Mouse (Mus musculus) naive thymus-derived CD4-positive, alpha-beta T cell, adult 2 months (primary cell): Measurements from ENCODE around the gene Tex12.
A peak's percentile ranks its signal among the peaks of the same experiment; 100 is the strongest.

Source experiments
- DNase-seq: peaks from one replicate; pipeline ENCODE4 v3.0.0-alpha.2; 2011; ENCODE audit warnings: low read depth

The Tex12 gene

DNA sequence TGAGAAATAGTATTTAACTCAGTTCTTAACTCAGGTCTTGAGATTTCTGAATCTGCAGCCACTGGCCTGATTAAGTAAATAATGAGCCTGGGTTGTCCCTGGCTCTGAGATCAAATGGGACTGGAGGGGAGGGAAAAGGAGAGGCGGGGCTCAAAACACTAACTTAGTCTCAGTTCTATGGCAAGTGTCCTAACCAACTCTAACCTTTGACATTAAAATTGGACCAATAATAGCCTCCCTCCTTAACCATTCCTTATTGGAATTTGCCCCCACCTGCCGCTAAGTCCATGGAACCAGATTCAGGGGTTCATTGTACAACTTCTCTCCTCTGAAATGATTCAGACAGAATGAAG is 6.1 kb downstream of the Tex12 start, which contains the start of gene Bco2:
TSS of gene Bco2 (minus strand) at position 88 of the 353 bp plus-strand sequence.
- no peak for DNase-seq

DNA sequence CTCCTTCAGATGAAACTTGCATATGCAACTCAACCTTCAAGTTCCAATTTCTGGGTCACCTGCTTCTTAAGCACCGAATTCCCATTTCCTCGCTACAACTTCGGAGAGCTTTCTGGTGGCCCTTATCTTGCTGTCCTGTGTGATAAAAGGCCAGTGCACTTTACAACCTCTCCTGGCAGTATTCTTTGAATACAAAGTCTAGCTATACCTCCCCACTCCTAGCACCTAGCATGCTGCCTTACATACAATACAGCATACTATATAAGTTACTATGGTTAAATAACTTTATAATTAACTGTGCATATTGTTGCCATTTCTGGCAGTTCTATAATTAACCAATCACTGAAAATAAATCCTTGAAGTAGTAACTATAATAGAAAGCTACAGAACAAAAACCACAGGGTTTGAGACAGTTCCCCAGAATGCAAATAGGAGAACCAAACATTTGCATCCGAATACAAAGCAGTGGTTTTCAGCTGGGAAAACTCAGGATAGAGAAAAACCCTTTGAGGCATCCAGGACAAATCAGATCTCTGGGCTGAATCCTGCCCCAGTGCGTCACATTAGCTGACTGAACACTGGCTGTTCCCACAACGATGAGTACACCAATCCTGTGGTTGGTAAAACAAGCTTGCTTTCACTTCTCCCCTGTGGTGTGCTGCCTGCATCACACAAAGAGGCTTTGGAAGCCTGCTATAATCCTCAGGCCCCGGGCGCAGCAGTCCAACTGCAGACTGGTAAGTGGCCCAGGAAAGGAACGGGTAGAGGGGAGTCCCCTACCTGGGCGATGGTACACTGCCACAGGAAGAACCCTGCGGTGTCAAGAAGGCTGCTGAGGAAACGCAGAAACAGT is 6.7 kb downstream of the Tex12 start, which contains the start of gene Il18:
TSS of gene Il18 (plus strand) at position 587 of the 853 bp plus-strand sequence.
- peak; percentile 51 for DNase-seq

DNA sequence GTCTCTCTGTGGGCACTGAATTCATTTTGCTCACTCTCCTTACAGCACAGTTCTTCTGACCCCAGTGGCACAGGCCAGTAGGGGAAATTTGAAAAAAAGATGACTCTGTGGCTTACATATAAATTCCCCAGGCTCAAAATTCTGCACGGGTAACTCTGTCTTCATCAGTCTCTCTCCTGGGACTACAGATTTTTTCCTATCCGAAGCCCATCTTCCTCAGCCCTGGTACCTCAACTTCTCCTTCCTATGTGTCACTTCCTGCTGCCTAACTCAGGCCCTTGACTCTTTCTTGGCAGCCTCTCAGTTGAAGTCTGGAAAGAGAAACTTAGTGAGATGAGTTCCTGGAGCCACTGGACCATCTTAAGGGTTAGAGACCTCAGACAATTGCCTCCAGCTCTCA is 7.6 kb downstream of the Tex12 start:
- DNase-seq: no peak

DNA sequence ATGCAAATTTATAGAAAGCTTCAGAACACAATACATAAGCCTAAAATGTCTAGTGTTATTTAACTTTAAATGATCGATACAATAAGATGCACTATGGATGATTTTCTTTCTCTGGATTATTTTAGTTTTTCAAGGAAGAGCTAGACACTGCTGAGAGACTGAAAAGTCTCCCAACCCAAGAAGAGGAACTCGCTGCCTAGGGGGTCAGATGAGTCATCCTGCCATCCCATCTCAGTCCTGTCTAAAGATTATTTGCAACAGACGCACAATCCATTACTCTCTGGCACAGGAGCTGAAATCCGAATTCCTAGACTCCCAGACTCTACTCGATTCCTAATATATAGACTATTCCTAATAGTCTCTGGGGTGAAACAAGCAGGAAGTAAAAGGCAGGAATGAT is 8.9 kb downstream of the Tex12 start:
- DNase-seq: no peak

DNA sequence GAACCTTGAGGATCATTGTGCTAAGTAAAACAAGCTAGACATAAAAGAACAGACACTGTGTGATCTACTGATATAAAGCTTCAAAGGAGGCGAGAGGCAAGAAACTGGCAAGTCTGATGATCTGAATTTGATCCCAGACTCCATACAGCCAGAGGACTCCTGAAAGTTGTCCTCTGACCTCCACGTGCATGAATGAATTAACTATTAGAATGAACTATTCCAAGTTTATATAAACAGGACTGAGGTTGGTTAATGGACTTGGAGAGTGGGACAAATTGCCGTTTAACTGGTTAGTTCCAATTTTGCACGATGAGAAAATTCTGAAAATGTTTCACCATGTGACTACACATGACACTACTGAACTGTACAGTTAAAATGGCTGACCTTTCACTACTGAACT is 12.2 kb downstream of the Tex12 start:
- DNase-seq: no peak

DNA sequence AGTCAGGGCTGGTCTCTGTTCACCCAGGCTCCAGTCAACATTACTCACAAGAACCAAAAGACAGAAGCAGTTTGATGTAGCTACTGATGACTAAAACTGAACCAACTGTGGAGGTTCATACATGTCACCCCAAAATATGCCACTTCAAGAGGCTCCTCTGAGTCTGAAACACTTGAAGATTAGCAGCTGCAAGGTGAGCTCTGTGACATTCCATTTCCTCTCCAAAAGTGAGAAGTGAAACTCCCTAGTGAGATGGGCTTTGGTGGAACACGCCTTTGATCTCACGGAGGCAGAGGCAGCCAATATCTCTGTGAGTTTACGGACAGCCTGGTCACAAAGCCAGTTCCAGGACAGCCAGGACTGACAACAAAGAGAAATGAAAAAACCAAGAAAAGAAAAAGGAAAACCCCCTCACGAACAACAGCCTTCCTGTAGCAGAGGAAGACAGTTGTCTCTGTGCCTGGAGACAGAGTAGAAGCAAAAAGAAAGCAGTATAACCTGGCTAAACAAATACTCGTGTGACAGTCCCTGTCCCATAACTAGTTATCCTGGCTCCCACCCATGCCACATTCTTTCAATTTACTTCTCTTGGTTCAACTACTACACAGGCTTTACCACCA is 13.2 kb downstream of the Tex12 start:
- peak; percentile 53 for DNase-seq

DNA sequence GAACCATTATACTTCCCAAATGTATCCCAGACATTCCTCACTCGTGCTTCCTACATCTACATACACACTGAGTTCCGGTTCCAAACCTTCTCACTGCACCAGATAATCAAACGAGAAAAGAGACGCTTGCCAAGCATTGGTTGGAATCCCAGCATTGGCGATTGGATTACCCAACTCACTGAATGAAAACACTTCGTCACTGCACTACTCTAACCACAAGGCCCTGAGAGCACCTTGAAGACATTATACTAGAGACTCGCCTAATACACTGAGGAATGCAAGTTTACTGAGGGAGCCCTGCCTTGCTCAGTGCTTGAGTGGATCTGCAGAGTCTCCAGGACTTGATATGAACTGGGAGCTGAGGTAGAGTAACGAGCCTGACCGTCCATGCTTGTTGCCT is 18.7 kb downstream of the Tex12 start:
- DNase-seq: no peak

DNA sequence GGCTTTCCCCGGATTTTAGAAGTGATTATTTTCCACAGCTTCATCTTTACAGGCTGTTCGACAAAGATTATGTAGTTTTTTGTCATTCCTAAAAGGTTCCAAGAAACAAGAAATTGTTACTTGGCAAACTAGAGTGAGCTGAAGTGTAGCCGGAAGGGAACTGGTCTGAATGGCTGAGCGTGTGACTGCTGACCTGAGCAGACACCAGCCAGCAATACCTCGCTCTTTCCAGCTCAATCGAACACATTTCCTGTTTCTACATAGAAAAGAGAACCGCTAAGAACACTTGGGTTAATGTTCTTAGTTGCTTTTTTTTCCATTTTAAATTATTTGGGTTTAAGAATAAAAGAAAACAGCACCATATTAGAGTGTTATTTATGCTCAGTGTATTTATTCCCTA is 21.0 kb downstream of the Tex12 start:
- no peak for DNase-seq

DNA sequence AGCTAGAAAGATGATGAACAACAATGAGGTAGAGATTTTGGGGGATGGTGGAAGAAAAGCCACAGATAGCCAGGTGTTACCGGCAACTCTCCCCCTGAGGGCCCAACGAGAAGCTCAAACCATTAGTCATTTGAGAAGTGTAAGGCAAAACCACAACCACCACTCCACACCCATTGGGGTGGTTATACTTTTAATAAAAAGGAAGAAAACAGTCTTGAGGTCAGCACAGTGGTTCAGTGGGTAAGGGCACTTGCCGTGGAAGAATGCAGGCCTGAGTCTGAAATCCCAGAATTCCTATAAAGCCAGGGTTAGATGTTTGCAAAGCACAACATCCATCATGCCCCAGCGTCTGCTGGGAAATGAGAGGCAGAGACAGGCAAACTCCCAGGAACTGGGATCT is 23.8 kb downstream of the Tex12 start:
- no peak for DNase-seq

DNA sequence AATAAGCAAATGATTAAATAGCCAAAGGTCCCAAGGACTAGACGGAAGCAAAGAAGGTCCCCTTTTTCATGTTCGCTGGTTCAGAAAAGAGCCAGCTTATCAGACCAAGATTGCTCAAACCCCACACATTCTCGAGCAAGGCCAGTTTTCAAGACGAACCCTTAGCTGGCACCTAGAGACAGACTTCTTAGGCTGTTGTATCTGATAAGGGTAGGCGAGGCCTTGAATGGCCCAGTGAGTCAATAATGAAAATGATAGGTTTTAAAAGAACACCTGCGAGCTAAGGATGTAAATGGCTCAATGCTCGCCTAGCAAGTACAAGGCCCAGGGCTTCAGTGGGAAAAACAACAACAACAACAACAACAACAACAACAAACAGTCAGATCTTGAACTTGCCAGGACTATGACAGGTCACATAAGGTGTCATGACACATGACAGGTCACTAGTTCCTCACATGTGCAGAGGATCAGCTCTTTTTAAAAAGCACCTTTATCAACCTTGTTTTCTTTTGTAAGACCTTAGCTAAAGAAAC is 24.5 kb downstream of the Tex12 start:
- no peak for DNase-seq

DNA sequence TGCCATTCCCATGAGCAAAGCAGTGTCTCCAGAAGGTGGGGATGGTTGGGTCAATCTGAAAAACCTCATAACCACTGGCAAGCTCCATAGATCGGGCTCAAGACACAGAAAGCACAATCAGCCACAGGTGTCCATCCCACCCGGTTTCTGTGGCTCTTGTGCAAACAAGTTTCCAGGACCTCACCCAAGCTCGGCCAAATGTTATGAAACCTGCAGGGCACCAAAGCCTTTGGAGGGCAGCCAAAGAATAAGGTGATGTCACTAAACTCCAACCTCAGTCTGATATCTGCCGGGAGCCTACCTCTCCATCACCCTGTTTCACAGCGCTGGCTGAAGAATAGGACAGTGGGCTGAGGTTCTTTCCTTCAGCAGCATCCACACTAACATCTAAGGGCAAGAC is 25.2 kb downstream of the Tex12 start:
- no peak for DNase-seq

DNA sequence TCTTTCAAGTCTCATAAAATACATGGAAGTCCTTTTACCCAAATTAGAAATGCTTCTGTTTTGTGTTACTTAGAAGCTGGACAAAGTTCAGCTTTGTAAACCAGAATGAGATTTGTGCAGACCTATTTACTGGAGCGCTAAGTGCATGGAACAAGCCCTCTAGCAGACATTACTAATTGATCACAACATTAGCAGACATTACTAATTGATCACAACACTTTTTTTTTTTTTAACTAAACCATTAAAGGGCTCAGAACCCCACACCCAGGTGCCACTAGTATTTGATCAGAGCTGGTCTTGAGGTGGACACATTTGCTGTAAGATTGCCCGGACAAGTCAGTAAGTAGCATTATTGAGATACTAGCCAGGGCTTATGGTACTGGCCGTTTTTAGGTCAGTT is 27.3 kb downstream of the Tex12 start:
- DNase-seq: peak; percentile 16

DNA sequence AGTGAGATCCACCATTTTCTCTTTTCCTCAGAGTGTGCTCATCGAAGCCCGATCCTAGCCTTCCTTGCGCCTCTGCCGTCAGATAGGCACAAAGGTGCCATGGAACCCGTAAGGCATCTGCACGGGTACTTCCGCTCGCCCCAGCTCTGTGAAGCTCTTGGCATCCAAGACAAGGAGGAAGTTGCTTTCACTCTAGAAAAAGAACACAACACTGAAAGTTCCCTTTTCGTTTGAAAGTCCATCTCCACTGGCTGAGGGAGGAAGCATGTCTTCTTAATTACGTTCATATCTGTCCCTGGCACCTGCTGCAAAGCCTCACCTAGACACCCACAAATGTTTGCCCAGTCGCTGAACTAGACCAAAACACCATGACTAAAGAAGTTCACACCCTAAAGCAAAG is 27.8 kb downstream of the Tex12 start:
- DNase-seq: peak; percentile 71

DNA sequence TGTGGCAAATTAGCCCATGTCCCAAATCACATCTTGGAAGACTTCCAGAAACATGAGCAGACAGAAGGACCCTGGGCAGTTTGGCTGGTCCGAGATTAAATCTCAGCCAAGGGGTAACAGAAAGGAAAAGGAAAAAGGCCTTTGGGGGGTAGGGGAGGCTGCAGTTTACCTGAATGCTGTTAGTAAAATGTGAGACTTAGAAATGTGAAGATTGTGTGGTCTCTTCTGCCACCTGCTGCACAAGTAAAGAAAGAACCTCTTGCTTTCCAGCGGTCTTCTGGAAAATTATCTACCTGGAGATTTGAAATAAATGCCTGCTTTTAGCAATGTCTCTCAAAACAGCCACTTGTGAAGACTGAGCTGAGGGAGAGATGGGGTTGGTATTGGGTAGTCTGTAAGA is 30.2 kb downstream of the Tex12 start:
- peak; percentile 76 for DNase-seq

DNA sequence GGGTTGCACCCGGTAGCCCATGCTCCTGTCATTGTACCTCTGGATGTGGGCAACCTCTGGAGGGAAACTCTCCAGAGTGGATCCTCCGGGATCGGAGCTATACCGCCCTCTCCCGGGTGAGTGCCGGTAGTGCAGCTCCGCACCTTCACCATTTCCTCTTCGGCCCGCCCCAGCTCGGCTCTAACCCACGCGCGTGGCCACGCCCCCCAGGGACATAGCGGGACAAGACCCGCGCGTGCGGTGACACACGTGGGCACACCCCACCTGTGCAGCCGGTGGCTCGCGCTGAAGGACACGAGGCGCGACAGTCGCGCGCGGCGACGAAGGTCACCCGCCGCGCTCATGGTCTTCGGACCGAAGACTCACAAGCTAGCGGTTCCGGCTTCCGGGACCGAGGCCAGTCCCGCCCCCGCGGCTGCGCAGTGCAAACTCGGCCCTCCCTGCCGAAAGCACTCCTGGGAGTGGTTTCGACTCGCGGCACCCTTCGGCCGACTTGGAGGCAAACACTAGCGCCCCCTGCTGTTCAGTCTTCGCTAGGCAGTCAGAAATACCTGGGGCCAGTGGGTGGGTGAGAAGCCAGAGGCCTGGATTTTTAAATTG is 32.7 kb downstream of the Tex12 start, which contains the start of gene Pts:
TSS of gene Pts (minus strand) at position 432 of the 600 bp plus-strand sequence.
- peak; percentile 99 for DNase-seq

DNA sequence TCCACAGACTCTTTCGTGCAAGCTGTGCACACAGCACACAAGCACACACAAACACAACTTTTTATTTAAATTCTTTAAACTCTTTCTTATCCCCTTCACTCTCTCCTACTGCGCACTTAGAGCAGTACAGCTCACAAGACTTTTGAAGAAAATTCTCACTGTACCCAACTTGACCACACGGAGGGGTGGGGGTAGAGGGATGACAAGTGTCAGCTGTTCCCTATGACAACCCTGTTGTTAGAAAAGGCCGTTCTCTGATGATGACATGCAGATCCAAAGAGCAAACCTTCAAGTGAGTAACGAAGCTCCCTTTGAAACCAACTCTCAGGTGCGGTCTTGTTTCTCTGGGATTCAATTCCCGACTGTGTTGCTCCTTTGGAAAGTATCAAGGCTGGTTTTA is 33.3 kb downstream of the Tex12 start:
- DNase-seq: no peak

DNA sequence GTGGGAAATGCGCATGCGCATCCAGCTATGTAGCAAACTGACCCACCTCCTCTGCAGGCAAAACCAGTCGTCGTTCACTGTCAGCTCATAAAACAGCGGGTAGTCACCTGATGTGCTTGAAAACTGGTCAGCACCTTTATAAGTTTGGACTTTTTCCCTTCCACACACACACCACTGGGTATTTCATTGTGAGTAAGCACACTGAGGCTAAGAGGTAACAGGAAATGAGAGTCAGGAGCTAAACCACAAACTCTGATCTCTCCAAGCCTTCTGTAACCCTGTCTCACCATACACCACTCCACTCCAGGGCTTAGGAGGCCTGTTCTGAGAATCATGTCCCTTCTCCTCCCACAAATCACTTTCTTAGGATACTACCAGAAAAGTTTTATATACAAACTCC is 35.5 kb downstream of the Tex12 start:
- no peak for DNase-seq

DNA sequence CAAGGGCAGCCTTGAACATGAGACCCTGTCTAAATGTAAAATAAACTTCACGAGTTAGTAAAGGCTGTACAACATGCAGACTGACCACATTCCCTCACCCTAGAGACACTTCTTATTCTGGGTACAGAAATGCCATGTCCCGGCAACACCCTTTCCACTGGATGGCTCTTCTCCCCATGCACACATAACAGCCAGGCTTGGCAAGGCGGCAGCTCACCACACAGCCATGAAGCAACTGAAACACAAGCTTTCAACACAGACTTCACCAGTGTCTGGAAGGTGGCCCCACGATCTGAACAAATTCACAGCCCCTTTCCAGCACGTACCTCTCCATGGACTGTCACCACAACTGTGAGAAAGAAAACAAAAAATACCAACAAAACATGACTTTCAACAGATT is 36.2 kb downstream of the Tex12 start:
- no peak for DNase-seq

DNA sequence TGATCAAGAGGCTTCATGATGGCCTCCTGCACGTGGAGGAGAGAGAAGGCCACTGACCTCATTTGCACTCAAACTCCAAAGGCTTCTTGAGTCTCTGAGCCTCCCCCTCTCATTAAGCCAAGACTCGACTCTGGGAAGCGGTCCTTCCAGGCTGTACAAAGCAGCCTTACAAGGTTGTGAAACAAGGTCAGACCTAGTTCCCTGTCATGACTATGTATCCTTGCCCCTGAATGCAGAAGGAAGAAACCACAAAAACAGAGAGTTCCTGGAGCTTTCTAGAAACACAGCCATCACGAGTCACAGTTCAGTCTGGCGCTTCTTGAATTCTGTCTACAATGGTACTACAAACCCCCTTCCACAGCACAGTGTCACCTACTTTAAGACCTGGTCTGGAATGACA is 38.6 kb downstream of the Tex12 start:
- DNase-seq: no peak

DNA sequence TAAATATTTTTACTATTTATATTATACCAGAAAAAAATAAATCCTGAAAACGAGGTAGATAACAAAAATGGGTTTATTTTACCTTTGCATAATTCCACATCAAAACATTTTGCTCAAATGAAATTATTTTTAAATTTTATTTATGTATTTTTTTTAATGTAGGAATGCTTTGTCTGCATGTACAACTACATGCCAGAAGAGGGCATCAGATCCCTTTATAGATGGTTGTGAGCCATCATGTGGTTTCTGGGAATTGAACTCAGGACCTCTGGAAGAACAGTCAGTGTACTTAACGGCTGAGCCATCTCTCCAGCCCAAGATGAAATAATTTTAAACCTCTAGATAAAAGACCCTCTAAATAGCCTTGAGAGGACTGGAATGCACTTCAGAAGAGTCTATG is 39.6 kb downstream of the Tex12 start:
- DNase-seq: no peak

DNA sequence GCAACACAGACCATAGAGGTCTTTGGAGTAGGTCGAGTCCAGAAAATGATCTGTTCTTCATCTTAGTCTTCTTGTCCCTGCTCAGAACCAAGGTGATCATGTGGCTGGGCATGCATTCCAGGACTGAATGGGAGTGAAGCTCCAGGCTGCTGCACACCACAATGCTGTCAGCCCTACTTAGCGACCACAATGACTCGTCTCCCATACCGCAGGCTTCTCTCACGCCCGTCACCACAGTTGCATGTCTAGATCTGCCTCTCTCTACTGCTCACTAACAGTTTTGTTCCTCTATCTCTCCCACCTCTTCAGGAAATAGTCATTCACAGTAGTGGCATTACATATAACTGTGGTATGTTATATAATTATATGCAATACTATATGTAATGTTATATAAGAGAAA is 40.4 kb downstream of the Tex12 start:
- no peak for DNase-seq

DNA sequence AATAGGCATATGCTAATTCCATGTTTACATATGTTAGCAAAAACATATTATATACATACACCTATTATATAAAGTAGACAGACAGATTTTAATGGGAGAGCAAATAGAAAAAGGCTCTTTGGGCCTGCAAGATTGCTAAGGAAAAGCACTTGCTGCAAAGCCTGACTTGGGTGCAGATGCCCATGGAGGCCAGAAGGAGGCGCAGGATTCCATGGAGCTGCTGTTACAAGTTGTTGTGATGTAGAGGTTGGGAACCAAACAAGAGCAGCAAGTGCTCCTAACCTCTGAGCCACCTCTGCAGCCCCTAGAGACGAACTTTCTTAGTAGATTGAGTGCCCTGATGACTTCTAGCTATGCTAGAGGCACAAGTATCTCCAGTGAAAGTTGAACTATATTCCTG is 42.3 kb downstream of the Tex12 start:
- DNase-seq: peak; percentile 44

DNA sequence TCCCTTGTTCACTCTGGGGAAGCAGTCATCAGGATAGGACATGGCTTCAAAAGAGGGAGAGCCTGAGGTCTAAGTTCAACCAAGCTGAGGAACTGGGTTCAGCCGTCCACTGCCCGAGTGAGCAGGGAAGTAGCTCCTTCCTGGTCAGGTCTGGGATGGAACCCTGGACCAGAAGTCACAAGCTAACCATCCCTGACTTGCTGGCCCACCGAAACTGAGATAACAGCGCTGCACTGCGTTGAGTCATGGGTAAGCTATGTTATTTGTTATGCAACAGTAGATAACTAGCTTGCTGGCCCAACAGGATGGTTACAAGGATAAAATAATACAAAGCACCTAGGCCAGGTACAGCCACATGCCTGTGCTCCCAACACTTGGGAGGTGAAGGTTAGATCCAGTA is 45.7 kb downstream of the Tex12 start:
- no peak for DNase-seq
